Mouse (Mus musculus): ENCODE measurements around the gene Stk38l. TPM values are rescaled to one million over a fixed set of nuclear protein-coding genes. Genes with fewer than 3 reads are reported as not detected.

Gene Stk38l
- total RNA-seq, 2 experiments from 2014 or later, result 10.2 to 10.9 TPM

Other genes with a start within 250 kb of the Stk38l start
- gene Itpr2, start 222.8 kb upstream of the Stk38l start, total RNA-seq (2021), result 10 to 100 TPM; 11.3 to 12.9 TPM
- 10 to 100 TPM; 29.3 to 29.8 TPM for gene Fgfr1op2, start 147.8 kb upstream of the Stk38l start, total RNA-seq (2021)
- gene Ints13, start 147.2 kb upstream of the Stk38l start, total RNA-seq (2021), result 10 to 100 TPM; 34.5 to 37.3 TPM
- gene Med21, start 82.4 kb upstream of the Stk38l start, total RNA-seq (2021), result 10 to 100 TPM; 42.6 to 49.1 TPM
- 10 to 100 TPM; 30.6 to 32.4 TPM for gene Tm7sf3, start 82.2 kb upstream of the Stk38l start, total RNA-seq (2021)
- gene Arntl2, start 71.1 kb downstream of the Stk38l start, total RNA-seq (2021), result 10 to 100 TPM in 1 of 2 experiments, 1 to 10 TPM in 1; 6.3 to 12.0 TPM
- not detected for gene Smco2, start 125.1 kb downstream of the Stk38l start, total RNA-seq (2021)
- gene Ppfibp1, start 163.5 kb downstream of the Stk38l start, total RNA-seq (2021), result 100 to 1,000 TPM; 106 to 114 TPM
- gene 1700034J05Rik, start 229.4 kb downstream of the Stk38l start, total RNA-seq (2021), result not detected

Data from left cerebral cortex, postnatal 4 days (tissue).